Mouse (Mus musculus) lung, postnatal 10 days (tissue): ENCODE data around the gene Gnas.
A peak's percentile ranks its signal among the peaks of the same experiment; 100 is the strongest.
"Not testable (repeated sequence)": the region's sequence is repeated elsewhere in the genome, so short reads cannot be mapped to it uniquely, and the experiment has no call there.

Experiments used
- DNase-seq: peaks from one replicate; pipeline ENCODE4 v3.0.0; 2021

Gnas gene

DNA sequence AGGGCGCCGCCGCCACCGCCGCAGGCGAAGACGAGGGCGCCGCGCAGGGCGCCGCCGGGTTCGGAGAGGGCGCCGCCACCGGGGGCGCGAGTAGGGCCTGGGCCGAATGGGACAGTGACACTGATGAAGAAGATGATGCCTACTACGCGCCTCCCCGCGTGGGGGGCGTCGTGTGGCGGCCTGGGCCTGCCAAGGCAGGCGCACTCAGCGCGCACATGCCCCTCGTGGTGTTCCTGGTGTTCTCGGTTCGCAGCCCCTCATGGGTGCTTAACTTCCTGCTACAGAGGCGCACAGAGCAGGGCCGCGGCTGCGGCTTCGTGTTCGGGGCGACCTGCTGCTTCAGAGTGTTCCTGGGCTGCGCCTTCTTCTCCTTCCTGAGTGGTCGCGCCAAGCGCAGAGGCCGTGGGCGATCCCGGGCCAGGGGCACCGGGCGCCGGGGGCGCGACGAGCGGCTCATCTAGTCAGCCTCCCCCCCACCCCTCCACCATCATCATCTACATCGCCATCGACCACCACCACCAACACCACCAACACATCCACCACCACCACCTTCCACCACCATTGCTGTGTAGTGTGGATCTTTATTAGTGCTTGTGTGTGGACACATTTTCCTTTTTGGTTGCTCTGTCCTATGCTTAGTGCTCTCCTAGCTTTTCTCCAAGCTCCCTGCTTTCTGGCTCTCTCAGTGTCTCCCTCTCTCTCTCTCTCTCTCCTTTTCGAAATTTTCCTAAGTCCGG lies 45.0 kb downstream of the Gnas start:
- peak; percentile 32 for DNase-seq

- DNase-seq = peak; percentile 93
These were observed 45.8 kb downstream of the Gnas start for GRCm38 (mm10) chr2:174329663-174330615.

GRCm38 (mm10) chr2:174330616-174331191 lies 46.6 kb downstream of the Gnas start:
- peak; percentile 88 for DNase-seq

GRCm38 (mm10) chr2:174331282-174332030 lies 47.3 kb downstream of the Gnas start:
- peak; percentile 28 for DNase-seq

GRCm38 (mm10) chr2:174333239-174333890 lies 49.2 kb downstream of the Gnas start:
- DNase-seq = no peak

- DNase-seq = peak; percentile 19
These were observed 50.3 kb downstream of the Gnas start for GRCm38 (mm10) chr2:174334415-174334814.

DNA sequence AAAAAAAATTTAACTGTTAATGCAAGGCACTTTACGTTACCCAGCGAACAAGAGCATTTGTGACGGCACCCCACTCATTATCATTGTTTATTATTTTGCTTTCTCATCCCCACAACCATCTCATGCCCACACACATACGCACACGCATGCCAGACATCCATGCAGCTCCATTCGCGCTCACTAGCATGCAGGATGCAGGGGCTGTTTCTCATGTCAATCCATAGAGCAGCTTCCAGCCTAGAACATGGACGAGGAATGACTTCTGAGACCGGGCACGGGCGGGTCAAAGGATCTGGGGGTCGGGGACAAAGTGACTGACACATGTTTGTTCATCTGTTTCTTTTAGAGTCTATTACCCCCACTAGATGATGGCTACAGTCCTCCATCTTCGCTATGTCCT lies 53.2 kb downstream of the Gnas start:
- no peak for DNase-seq

- no peak for DNase-seq
These were observed 55.6 kb downstream of the Gnas start for GRCm38 (mm10) chr2:174339701-174340100.

DNA sequence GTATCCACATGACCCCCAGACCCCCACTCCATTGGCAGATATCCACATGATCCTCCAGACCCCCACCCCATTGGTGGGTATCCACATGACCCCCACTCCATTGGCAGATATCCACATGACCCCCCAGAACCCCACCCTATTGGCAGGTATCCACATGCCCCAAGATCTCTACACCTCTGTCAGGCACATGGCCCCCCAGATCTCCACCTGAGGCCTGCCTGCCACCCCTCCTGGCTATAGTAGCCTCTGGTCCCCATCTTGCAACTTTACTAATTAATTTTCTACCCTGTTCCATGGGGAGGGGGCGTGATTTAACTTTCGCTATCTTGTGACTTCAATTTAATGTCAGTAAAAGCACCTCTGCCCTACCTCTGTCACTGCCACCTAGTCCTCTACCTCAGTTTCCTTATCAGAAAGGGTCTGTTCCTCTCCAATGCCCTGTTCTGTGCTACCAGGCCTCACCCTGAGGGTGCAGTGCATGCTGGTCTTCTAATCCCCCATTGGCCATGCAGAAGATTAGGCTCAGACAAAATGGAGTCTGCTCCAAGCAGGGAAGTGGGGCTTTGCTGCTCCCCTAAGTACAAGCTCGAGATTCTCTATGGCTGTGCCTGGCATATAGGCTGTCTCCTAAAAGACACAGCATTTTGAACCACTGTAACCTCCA lies 56.2 kb downstream of the Gnas start:
- no peak for DNase-seq

DNA sequence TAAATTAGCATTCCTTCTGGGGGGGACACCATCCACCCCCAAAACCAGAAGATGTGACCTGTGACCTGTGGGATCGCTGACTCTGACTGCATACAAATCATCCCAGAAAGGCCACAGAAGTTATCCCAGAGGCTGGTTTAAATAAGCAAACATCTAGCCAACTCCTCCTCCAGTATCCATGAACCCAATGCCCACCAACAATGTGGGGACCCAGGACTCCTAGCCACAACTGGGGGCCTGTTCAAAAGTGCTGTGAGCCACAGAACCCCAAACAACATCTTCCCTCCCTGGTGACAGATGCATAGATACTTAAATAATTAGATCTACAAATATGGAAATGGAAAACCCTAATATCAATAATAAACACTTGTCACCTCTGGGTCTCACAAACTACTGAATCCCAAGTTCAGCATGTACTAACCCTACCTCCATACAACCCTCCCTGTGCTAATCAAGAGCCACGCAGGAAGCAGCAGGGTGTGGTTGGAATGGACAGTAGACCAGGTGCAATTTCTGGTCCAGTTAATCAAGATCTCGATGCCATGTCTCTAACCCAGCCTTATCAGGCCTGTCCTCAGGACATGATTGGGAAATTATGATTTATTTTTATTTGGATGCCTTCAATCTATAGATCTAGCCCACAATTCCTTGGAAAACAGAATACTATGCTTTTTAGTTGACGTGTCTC lies 56.9 kb downstream of the Gnas start:
- no peak for DNase-seq

DNA sequence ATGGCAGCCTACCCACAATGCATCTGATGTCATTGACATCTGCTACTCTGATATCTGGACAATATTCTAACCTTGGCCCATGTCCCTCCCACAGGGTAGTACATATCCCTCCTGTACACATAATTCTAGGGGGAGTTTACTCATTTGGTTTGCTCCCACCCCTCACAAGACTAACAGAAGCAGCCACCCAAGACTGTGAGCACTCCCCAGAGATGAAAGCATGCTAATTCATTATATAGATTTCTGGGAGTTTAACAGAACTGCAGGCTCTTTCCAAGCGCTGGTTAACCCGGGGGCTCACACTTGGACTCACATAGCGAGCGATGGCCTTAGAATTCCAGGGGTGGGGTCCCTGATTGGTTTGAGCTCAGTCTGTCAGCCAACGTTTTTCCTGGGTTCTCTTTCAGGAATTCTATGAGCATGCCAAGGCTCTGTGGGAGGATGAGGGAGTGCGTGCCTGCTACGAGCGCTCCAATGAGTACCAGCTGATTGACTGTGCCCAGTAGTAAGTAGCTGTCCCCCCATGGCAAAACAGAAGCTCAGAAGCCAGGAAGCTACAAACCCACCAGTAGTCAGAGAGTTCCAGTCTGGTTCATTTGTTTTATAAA lies 58.8 kb downstream of the Gnas start:
- no peak for DNase-seq

GRCm38 (mm10) chr2:174343566-174343965 lies 59.4 kb downstream of the Gnas start:
- DNase-seq = no peak

GRCm38 (mm10) chr2:174344003-174344655 lies 60.0 kb downstream of the Gnas start:
- peak; percentile 93 for DNase-seq

GRCm38 (mm10) chr2:174344996-174345395 lies 60.9 kb downstream of the Gnas start:
- DNase-seq = no peak

DNA sequence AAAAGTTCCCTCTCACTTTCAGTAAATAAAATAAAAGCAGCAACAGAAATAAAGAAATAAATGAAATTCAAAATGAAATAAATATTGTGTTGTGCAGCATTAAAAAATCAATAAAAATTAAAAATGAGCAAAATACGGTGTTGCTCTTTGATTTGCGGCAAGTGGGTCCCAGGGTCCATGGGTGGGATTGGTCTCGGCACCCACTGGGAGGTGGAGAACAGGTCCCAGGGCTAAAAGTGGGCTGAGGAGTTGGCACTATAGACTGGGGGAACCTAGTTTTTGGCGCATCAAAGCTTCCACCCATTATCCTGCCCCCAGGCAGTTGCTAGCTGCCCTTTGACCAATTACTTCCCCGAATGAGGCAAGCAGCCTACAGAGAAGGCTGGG lies 62.5 kb downstream of the Gnas start, which contains the start of gene Gm20721:
Gene Gm20721, minus strand, starts transcription at position 101 of the 387 bp plus-strand sequence.
- DNase-seq = no peak

DNA sequence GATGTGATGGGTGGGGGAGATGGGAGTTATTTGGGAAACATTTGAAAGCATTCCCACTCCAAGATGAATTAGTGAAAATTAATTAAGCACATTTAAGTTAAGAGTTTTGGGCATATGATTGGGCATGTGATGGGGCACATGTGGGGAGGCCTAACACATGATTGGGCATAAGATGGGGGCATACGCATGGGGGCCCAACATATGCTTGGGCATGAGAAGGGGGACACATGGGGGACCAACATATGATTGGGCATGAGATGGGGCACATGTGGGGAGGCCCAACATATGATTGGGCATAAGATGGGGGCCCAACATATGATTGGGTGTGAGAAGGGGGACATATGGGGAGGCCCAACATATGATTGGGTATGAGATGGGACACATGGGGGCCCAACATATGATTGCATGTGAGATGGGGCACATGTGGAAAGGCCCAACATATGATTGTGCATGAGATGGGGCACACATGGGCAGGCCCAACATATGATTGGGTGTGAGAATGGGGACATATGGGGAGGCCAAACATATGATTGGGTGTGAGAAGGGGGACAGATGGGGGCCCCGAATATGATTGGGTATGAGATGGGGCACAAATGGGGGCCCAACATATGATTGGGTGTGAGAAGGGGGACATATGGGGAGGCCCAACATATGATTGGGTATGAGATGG lies 63.0 kb downstream of the Gnas start:
- DNase-seq = not testable (repeated sequence)

GRCm38 (mm10) chr2:174358516-174358915 lies 74.4 kb downstream of the Gnas start:
- no peak for DNase-seq

DNA sequence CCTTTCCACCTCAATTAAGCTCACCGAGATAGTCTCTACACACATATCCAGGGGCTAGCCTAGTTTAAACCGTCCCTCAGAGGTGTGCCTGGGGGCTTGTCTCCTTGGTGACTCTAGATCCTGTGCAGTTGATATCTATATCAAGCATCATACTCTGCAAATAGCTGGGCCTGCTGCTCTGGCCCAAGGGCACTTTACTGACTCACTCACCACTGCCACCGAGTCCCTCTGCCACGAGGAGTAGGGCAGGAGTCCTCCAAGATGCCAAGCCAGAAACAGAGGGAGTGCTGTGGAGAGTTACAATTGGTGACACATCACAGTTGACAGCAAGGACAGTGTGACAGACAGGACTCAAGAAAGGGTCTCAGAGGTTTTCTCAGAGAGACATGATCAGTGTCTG lies 75.5 kb downstream of the Gnas start:
- no peak for DNase-seq

DNA sequence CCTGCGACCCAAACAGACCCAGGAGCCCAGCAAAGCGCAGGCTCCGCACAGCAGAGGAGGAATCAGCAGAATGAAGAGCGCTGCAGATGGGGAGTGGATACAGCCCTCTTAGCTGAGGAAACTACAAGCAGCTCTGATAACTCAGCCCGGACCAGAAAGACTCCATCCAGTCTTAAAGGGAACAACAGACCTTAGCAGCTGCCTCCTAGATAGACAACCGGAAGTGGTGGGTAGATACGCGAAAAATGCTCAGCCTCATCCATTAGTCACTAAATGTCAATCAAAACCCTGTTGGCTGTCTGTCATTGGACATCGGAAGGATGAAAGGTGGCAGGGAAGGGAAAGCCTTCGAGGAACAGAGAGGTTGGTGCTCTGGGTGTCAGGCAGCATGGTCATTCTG lies 82.5 kb downstream of the Gnas start:
- DNase-seq = no peak
